Mouse (Mus musculus) kidney, adult 18-20 months (tissue): ENCODE results near the gene Chrdl2.
"Not testable (repeated sequence)": the region's sequence is repeated elsewhere in the genome, so short reads cannot be mapped to it uniquely, and the experiment has no call there.

Experiments used
- DNase-seq: peaks from one replicate; pipeline ENCODE4 v3.0.0; 2021

Gene Chrdl2

GRCm38 (mm10) chr7:100005790-100006189 lies at the start of gene Chrdl2:
Gene Chrdl2 (plus strand): TSS chr7:100006172.
- DNase-seq: no peak

GRCm38 (mm10) chr7:99957226-99957965 lies 48.6 kb upstream of the Chrdl2 start:
- DNase-seq: no peak

GRCm38 (mm10) chr7:99960571-99960970 lies 45.4 kb upstream of the Chrdl2 start:
- not testable (repeated sequence) for DNase-seq

GRCm38 (mm10) chr7:99961518-99961917 lies 44.5 kb upstream of the Chrdl2 start:
- no peak for DNase-seq

GRCm38 (mm10) chr7:99962536-99963236 lies 43.3 kb upstream of the Chrdl2 start:
- DNase-seq: no peak

- DNase-seq: peak; percentile 55
These were observed 42.6 kb upstream of the Chrdl2 start for GRCm38 (mm10) chr7:99963237-99963860.

GRCm38 (mm10) chr7:99965020-99965841 lies 40.7 kb upstream of the Chrdl2 start:
- DNase-seq: peak; percentile 65

GRCm38 (mm10) chr7:99966011-99966721 lies 39.8 kb upstream of the Chrdl2 start:
- no peak for DNase-seq

- DNase-seq: no peak
These were observed 36.8 kb upstream of the Chrdl2 start for GRCm38 (mm10) chr7:99969151-99969550.

GRCm38 (mm10) chr7:99971926-99972325 lies 34.0 kb upstream of the Chrdl2 start:
- DNase-seq: peak; percentile 52

GRCm38 (mm10) chr7:99972912-99973311 lies 33.1 kb upstream of the Chrdl2 start:
- not testable (repeated sequence) for DNase-seq

- no peak for DNase-seq
These were observed 31.6 kb upstream of the Chrdl2 start for GRCm38 (mm10) chr7:99974208-99974970.

- no peak for DNase-seq
These were observed 30.0 kb upstream of the Chrdl2 start for GRCm38 (mm10) chr7:99975819-99976575.

GRCm38 (mm10) chr7:99978041-99978440 lies 27.9 kb upstream of the Chrdl2 start:
- DNase-seq: no peak

GRCm38 (mm10) chr7:99979081-99979480 lies 26.9 kb upstream of the Chrdl2 start:
- DNase-seq: no peak

- DNase-seq: peak; percentile 67
These were observed 26.3 kb upstream of the Chrdl2 start for GRCm38 (mm10) chr7:99979546-99980131.

- peak; percentile 92 for DNase-seq
These were observed 25.8 kb upstream of the Chrdl2 start, which contains the start of gene Rnf169 for GRCm38 (mm10) chr7:99980132-99980591. Gene Rnf169 (minus strand): TSS chr7:99980448.

- peak; percentile 61 for DNase-seq
These were observed 24.7 kb upstream of the Chrdl2 start for GRCm38 (mm10) chr7:99981311-99981710.

GRCm38 (mm10) chr7:99982256-99983242 lies 23.4 kb upstream of the Chrdl2 start:
- DNase-seq: no peak
